Mouse (Mus musculus) heart, embryonic 12.5 days (tissue): Measurements from ENCODE around the gene Tle3. TPM values are rescaled to one million over a fixed set of nuclear protein-coding genes. Genes with fewer than 3 reads are reported as not detected.
A peak's percentile ranks its signal among the peaks of the same experiment; 100 is the strongest.

ENCODE experiments used
- ATAC-seq: fragments of 200-750 bp; cut with Nextera tagmentation; 2 replicates; pipeline ENCODE4 v1.8.0; 2017; ENCODE audit warnings: moderate TSS enrichment, moderate library complexity; ENCODE audit not compliant: insufficient number of reproducible peaks, low FRiP score
- H3K27ac ChIP-seq: fragments of 300-500 bp; sonication (generic); 2 replicates; pipeline ENCODE4 v1.5.1; 2016; ENCODE audit warnings: mild to moderate bottlenecking, moderate library complexity; ENCODE audit not compliant: poor library complexity, severe bottlenecking
- H3K27me3 ChIP-seq: fragments of 300-500 bp; sonication (generic); replicated peaks from 2 replicates; pipeline ENCODE4 v1.6.1; 2016; ENCODE audit warnings: mild to moderate bottlenecking, moderate library complexity
- H3K36me3 ChIP-seq: fragments of 300-500 bp; sonication (generic); 2 replicates; pipeline ENCODE4 v1.6.1; 2016; ENCODE audit warnings: mild to moderate bottlenecking, moderate library complexity
- H3K4me1 ChIP-seq: fragments of 300-500 bp; sonication (generic); replicated peaks from 2 replicates; pipeline ENCODE4 v1.6.1; 2016; ENCODE audit warnings: mild to moderate bottlenecking
- H3K4me2 ChIP-seq: fragments of 300-500 bp; sonication (generic); 2 replicates; pipeline ENCODE4 v1.6.1; 2016; ENCODE audit warnings: mild to moderate bottlenecking, moderate library complexity
- H3K4me3 ChIP-seq: fragments of 300-500 bp; sonication (generic); 2 replicates; pipeline ENCODE4 v1.5.1; 2016; ENCODE audit warnings: mild to moderate bottlenecking
- H3K9ac ChIP-seq: fragments of 300-500 bp; sonication (generic); 2 replicates; pipeline ENCODE4 v1.6.1; 2016; ENCODE audit warnings: mild to moderate bottlenecking, moderate library complexity
- H3K9me3 ChIP-seq: fragments of 300-500 bp; sonication (generic); replicated peaks from 2 replicates; pipeline ENCODE4 v1.6.1; 2016; ENCODE audit warnings: mild to moderate bottlenecking, moderate library complexity
- WGBS: fragments of 180-500 bp; shearing (Covaris S2); methylation state at CpG from one replicate; pipeline ENCODE4 v1.1.7; 2016; 5-methylcytosine and 5-hydroxymethylcytosine counted together
- polyA plus RNA-seq: library from polyadenylated mRNA; unstranded; fragments of >200 nt; fragmentation: Nextera tagmentation; extraction: Ambion mirVana; gene quantifications from 2 replicates; pipeline ENCODE4 v1.2.1, GENCODE M21; 2016

Tle3 gene
- polyA plus RNA-seq, 1 experiment from 2014 or later = 12.7 TPM

GRCm38 (mm10) chr9:61370454-61370888, 1.7 kb upstream of the Tle3 start:
- Histone ChIP-seq H3K27ac (peak overlapping the region; percentile 59), H3K27me3 (peaks cover 27% of the 10 kb centered on the region), H3K4me3 (peak overlapping the region; percentile 71), H3K4me1 (peaks cover 55% of the 10 kb centered on the region), H3K9me3 (no peaks in the 10 kb centered on the region), H3K9ac (peak overlapping the region; percentile 77), H3K36me3 (no peaks in the 10 kb centered on the region), H3K4me2 (peak overlapping the region; percentile 97)
- ATAC-seq = peak; percentile 87
- WGBS = under 1% methylated on average over 25 of the region's 25 CpGs

- Histone ChIP-seq H3K4me3 (peak overlapping the region; percentile 71), H3K9ac (peak overlapping the region; percentile 77), H3K4me2 (peak overlapping the region; percentile 97), H3K27me3 (peaks cover 27% of the 10 kb centered on the region), H3K4me1 (peaks cover 60% of the 10 kb centered on the region), H3K9me3 (no peaks in the 10 kb centered on the region), H3K36me3 (no peaks in the 10 kb centered on the region), H3K27ac (peak overlapping the region; percentile 59)
- under 1% methylated on average over 64 of the region's 66 CpGs for WGBS
- ATAC-seq = peak; percentile 17; the same call in 1 of the 2 replicates
Observed at GRCm38 (mm10) chr9:61370889-61371754, 1.0 kb upstream of the Tle3 start.

- peak overlapping the region; percentile 76 for H3K27ac ChIP-seq
- peak overlapping the region; percentile 86 for H3K9ac ChIP-seq
- H3K36me3 ChIP-seq = 0 out of 2 replicates have a peak, but pooled peaks cover 3% of the 10 kb centered on the region
- peaks cover 27% of the 10 kb centered on the region for H3K27me3 ChIP-seq
- H3K4me2 ChIP-seq = peak overlapping the region; percentile 97
- H3K4me1 ChIP-seq = peaks cover 68% of the 10 kb centered on the region
- peak overlapping the region; percentile 71 for H3K4me3 ChIP-seq
- no peaks in the 10 kb centered on the region for H3K9me3 ChIP-seq
- peak; percentile 13 for ATAC-seq
- WGBS = 0% methylated on average over 36 of the region's 42 CpGs
Observed at GRCm38 (mm10) chr9:61372510-61372975, 377 bp downstream of the Tle3 start.

GRCm38 (mm10) chr9:61372976-61373633, 939 bp downstream of the Tle3 start:
- H3K4me1 ChIP-seq = peaks cover 68% of the 10 kb centered on the region
- peak overlapping the region; percentile 97 for H3K4me2 ChIP-seq
- peak overlapping the region; percentile 86 for H3K9ac ChIP-seq
- 0 out of 2 replicates have a peak, but pooled peaks cover 3% of the 10 kb centered on the region for H3K36me3 ChIP-seq
- ATAC-seq = no peak
- no peaks in the 10 kb centered on the region for H3K9me3 ChIP-seq
- H3K4me3 ChIP-seq = peak overlapping the region; percentile 71
- H3K27me3 ChIP-seq = peaks cover 25% of the 10 kb centered on the region
- peak overlapping the region; percentile 76 for H3K27ac ChIP-seq
- WGBS = under 1% methylated on average over 56 of the region's 66 CpGs

- H3K9me3 ChIP-seq = no peaks in the 10 kb centered on the region
- no peak for ATAC-seq
- 0 out of 2 replicates have a peak, but pooled peaks cover 3% of the 10 kb centered on the region for H3K36me3 ChIP-seq
- peak overlapping the region; percentile 71 for H3K4me3 ChIP-seq
- peaks cover 27% of the 10 kb centered on the region for H3K27me3 ChIP-seq
- peaks cover 71% of the 10 kb centered on the region for H3K4me1 ChIP-seq
- H3K9ac ChIP-seq = peak overlapping the region; percentile 86
- WGBS = 0% methylated on average over 23 of the region's 23 CpGs
- peak overlapping the region; percentile 97 for H3K4me2 ChIP-seq
- peak overlapping the region; percentile 76; the same call in 1 of the 2 replicates for H3K27ac ChIP-seq
Observed at GRCm38 (mm10) chr9:61373634-61373941, 1.4 kb downstream of the Tle3 start.

GRCm38 (mm10) chr9:61373942-61374900, 2.1 kb downstream of the Tle3 start:
- H3K27me3 ChIP-seq = peaks cover 33% of the 10 kb centered on the region
- 0 out of 2 replicates have a peak overlapping the region, but pooled peaks have one; percentile 76 for H3K27ac ChIP-seq
- no peak for ATAC-seq
- no peaks in the 10 kb centered on the region for H3K9me3 ChIP-seq
- H3K4me2 ChIP-seq = peak overlapping the region; percentile 97
- peaks cover 71% of the 10 kb centered on the region for H3K4me1 ChIP-seq
- WGBS = 1% methylated on average over 51 of the region's 51 CpGs
- H3K36me3 ChIP-seq = 0 out of 2 replicates have a peak, but pooled peaks cover 3% of the 10 kb centered on the region
- peak overlapping the region; percentile 86 for H3K9ac ChIP-seq
- H3K4me3 ChIP-seq = peak overlapping the region; percentile 71

- Histone ChIP-seq H3K4me1 (peaks cover 72% of the 10 kb centered on the region), H3K27me3 (peaks cover 39% of the 10 kb centered on the region), H3K36me3 (0 out of 2 replicates have a peak, but pooled peaks cover 3% of the 10 kb centered on the region), H3K27ac (no peak overlapping the region), H3K9ac (peak overlapping the region; percentile 86; the same call in 1 of the 2 replicates), H3K4me3 (peak overlapping the region; percentile 71), H3K4me2 (peak overlapping the region; percentile 97), H3K9me3 (no peaks in the 10 kb centered on the region)
- ATAC-seq = no peak
- 39% methylated on average over 5 of the region's 5 CpGs for WGBS
Observed at GRCm38 (mm10) chr9:61375002-61375401, 2.8 kb downstream of the Tle3 start.

GRCm38 (mm10) chr9:61375802-61376561, 3.8 kb downstream of the Tle3 start:
- ATAC-seq = no peak
- 46% methylated on average over 11 of the region's 11 CpGs for WGBS
- Histone ChIP-seq H3K4me1 (peaks cover 79% of the 10 kb centered on the region), H3K9me3 (no peaks in the 10 kb centered on the region), H3K27ac (no peak overlapping the region), H3K36me3 (0 out of 2 replicates have a peak, but pooled peaks cover 3% of the 10 kb centered on the region), H3K9ac (no peak overlapping the region), H3K4me3 (no peak overlapping the region), H3K27me3 (peaks cover 39% of the 10 kb centered on the region), H3K4me2 (peak overlapping the region; percentile 37; the same call in 1 of the 2 replicates)

GRCm38 (mm10) chr9:61376650-61377049, 4.5 kb downstream of the Tle3 start:
- no peak for ATAC-seq
- H3K4me2 ChIP-seq = 0 out of 2 replicates have a peak overlapping the region, but pooled peaks have one; percentile 37

More at GRCm38 (mm10) chr9:61376650-61377049, 4.5 kb downstream of the Tle3 start:
- no peaks in the 10 kb centered on the region for H3K9me3 ChIP-seq
- H3K9ac ChIP-seq = no peak overlapping the region
- no peak overlapping the region for H3K4me3 ChIP-seq
- peaks cover 42% of the 10 kb centered on the region for H3K27me3 ChIP-seq
- H3K27ac ChIP-seq = no peak overlapping the region
- WGBS = 60% methylated on average over 3 of the region's 3 CpGs
- H3K36me3 ChIP-seq = 0 out of 2 replicates have a peak, but pooled peaks cover 3% of the 10 kb centered on the region
- H3K4me1 ChIP-seq = peaks cover 79% of the 10 kb centered on the region
